Mouse (Mus musculus) kidney, embryonic 16.5 days (tissue): Measurements from ENCODE around the gene Gpbp1l1. TPM values are rescaled to one million over a fixed set of nuclear protein-coding genes. Genes with fewer than 3 reads are reported as not detected.

Experiments used
- ATAC-seq: fragments of 200-750 bp; cut with Nextera tagmentation; 2 replicates; pipeline ENCODE4 v1.8.0; 2017; ENCODE audit warnings: moderate TSS enrichment; ENCODE audit not compliant: low FRiP score, low TSS enrichment
- H3K27ac ChIP-seq: fragments of 300-500 bp; sonication (generic); 2 replicates; pipeline ENCODE4 v1.5.1; 2014; ENCODE audit warnings: low read length
- H3K27me3 ChIP-seq: fragments of 300-500 bp; sonication (generic); 2 replicates; pipeline ENCODE4 v1.6.1; 2014; ENCODE audit warnings: low read length, control low read depth, mixed read lengths; ENCODE audit not compliant: insufficient read depth
- H3K36me3 ChIP-seq: fragments of 300-500 bp; sonication (generic); 2 replicates; pipeline ENCODE4 v1.6.1; 2014; ENCODE audit warnings: low read length, control low read depth, mixed read lengths; ENCODE audit not compliant: insufficient read depth
- H3K4me1 ChIP-seq: fragments of 300-500 bp; sonication (generic); 2 replicates; pipeline ENCODE4 v1.6.1; 2014; ENCODE audit warnings: low read length, control low read depth, mixed read lengths; ENCODE audit not compliant: insufficient read depth
- H3K4me2 ChIP-seq: fragments of 300-500 bp; sonication (generic); replicated peaks from 2 replicates; pipeline ENCODE4 v1.6.1; 2014; ENCODE audit warnings: low read depth, low read length
- H3K4me3 ChIP-seq: fragments of 300-500 bp; sonication (generic); 2 replicates; pipeline ENCODE4 v1.5.1; 2014; ENCODE audit warnings: mild to moderate bottlenecking, low read length
- H3K9ac ChIP-seq: fragments of 300-500 bp; sonication (generic); replicated peaks from 2 replicates; pipeline ENCODE4 v1.6.1; 2014; ENCODE audit warnings: low read length
- H3K9me3 ChIP-seq: fragments of 300-500 bp; sonication (generic); 2 replicates; pipeline ENCODE4 v1.6.1; 2016; ENCODE audit warnings: low read length, control low read depth
- WGBS: fragments of 180-500 bp; shearing (Covaris S2); extraction: QIAGEN DNeasy Blood & Tissue Kit; methylation state at CpG from one replicate; pipeline ENCODE4 v1.1.7; 2014; 5-methylcytosine and 5-hydroxymethylcytosine counted together
- polyA plus RNA-seq: library from polyadenylated mRNA; unstranded; fragments of >200 nt; fragmentation: Nextera tagmentation; extraction: Ambion mirVana; gene quantifications from 2 replicates; pipeline ENCODE4 v1.2.1, GENCODE M21; 2015

The Gpbp1l1 gene
- polyA plus RNA-seq, 1 experiment from 2014 or later: 37.3 TPM

DNA sequence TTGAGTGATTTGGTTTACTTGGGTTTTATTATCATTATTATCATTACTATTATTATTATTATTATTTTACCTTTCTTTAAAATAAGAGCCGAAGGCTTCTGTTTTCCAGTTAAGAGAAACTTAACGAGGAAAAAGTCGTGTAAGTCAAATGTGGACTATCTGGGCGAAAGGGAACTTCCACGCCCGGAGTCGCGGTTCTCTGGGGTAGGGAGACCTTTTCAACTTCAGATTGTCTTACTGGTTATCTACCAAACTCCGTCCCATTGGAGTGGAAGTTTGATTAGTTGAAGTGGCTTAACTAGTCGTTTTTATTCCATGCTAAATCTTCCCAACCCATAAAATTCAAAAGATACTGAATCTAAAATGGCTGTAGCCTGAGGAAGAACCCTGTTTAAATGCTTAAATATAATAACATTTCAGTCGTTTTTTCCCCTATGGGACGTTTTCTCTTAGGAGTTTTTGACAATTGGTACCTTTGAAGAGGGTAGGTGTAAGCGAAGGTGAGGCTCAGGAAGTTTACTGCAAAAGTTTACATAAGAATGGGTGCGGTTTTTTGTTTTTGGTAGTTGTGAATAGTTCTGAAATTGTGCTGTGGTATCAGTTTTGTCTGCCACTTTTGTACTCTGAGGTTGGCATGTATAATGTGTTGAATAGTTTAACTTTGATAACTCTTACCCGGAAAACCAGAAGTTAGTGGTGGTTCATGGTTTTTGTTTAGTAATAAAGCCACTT lies 859 bp downstream of the Gpbp1l1 start:
- peak overlapping the region; percentile 97 for H3K9ac ChIP-seq
- ATAC-seq: no peak
- H3K4me2 ChIP-seq: peak overlapping the region; percentile 73
- peak overlapping the region; percentile 98 for H3K27ac ChIP-seq
- peaks cover 11% of the 10 kb centered on the region; the same call in 1 of the 2 replicates for H3K36me3 ChIP-seq
- WGBS: 4% methylated on average over 15 of the region's 15 CpGs
- no peaks in the 10 kb centered on the region for H3K9me3 ChIP-seq
- H3K4me1 ChIP-seq: peaks cover 14% of the 10 kb centered on the region; the same call in 1 of the 2 replicates
- H3K27me3 ChIP-seq: no peaks in the 10 kb centered on the region
- H3K4me3 ChIP-seq: peak overlapping the region; percentile 89

- Histone ChIP-seq H3K27me3 (no peaks in the 10 kb centered on the region), H3K9me3 (no peaks in the 10 kb centered on the region), H3K4me1 (peaks cover 20% of the 10 kb centered on the region), H3K4me3 (no peak overlapping the region), H3K27ac (no peak overlapping the region), H3K9ac (no peak overlapping the region), H3K36me3 (peaks cover 25% of the 10 kb centered on the region), H3K4me2 (no peak overlapping the region)
- no peak for ATAC-seq
- 81% methylated on average over 8 of the region's 8 CpGs for WGBS
Measured at GRCm38 (mm10) chr4:116595793-116596192, 38.3 kb downstream of the Gpbp1l1 start.

DNA sequence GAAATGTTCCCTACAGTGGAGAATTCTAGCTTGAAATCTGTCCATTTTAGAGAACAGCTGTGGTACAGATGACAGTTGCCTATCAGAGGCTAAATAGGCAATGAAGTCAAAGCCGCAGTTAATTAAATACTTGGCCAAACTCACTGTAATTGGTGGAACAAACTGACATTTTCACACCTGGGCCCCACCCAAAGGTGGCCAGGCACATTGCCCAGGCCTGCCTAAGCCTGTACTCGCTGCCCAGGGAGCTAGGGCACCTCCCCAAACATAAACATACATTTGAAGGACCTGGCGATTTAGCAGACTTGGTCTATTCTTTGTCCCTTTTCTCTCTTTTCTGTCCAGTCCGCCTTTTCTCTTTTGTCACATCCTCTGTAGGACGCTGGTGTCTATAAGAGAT lies 38.9 kb downstream of the Gpbp1l1 start, which contains the start of gene Ccdc17:
Gene Ccdc17, plus strand, starts transcription at position 276 of the 400 bp plus-strand sequence.
- Histone ChIP-seq H3K9ac (peak within 1 kb of the TSS; percentile 72), H3K36me3 (peaks cover 25% of the 10 kb centered on the region), H3K27ac (peak within 1 kb of the TSS; percentile 89), H3K27me3 (no peaks in the 10 kb centered on the region), H3K4me1 (peaks cover 20% of the 10 kb centered on the region), H3K4me3 (peak within 1 kb of the TSS; percentile 68), H3K9me3 (no peaks in the 10 kb centered on the region), H3K4me2 (peak within 1 kb of the TSS; percentile 96)
- WGBS: 24% methylated on average over 5 of the region's 5 CpGs
- no peak for ATAC-seq

GRCm38 (mm10) chr4:116596978-116597881 lies 39.8 kb downstream of the Gpbp1l1 start:
- ATAC-seq: peak; percentile 96
- Histone ChIP-seq H3K9ac (peak overlapping the region; percentile 72), H3K27me3 (no peaks in the 10 kb centered on the region), H3K36me3 (peaks cover 25% of the 10 kb centered on the region), H3K9me3 (no peaks in the 10 kb centered on the region), H3K27ac (peak overlapping the region; percentile 89), H3K4me2 (peak overlapping the region; percentile 96), H3K4me1 (peaks cover 20% of the 10 kb centered on the region), H3K4me3 (peak overlapping the region; percentile 68)
- under 1% methylated on average over 50 of the region's 50 CpGs for WGBS

DNA sequence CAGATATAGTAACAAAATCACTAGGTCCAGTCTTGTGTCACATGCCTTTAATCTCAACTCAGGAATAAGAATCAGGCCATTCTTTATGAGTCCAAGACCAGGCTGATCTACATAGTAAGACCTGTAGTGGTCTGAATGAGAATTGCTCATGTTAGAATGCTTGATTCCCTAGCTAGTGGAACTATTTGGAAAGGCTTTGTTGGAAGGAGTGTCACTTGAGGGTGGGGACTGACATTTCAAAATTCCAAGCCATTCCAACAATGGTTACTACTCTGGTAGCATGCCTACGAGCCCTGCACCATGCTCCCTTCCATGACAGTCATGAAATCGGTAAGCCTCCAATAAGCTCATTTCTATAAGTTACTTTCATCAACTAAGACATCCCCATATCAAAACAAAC lies 55.2 kb downstream of the Gpbp1l1 start:
- ATAC-seq: no peak
- WGBS: 93% methylated on average over 2 of the region's 2 CpGs
- no peaks in the 10 kb centered on the region for H3K9me3 ChIP-seq
- no peak overlapping the region for H3K4me2 ChIP-seq
- no peaks in the 10 kb centered on the region for H3K4me1 ChIP-seq
- peaks cover 44% of the 10 kb centered on the region for H3K36me3 ChIP-seq
- no peaks in the 10 kb centered on the region for H3K27me3 ChIP-seq
- H3K27ac ChIP-seq: no peak overlapping the region
- H3K4me3 ChIP-seq: no peak overlapping the region
- H3K9ac ChIP-seq: no peak overlapping the region

GRCm38 (mm10) chr4:116615237-116615636 lies 57.8 kb downstream of the Gpbp1l1 start:
- H3K4me1 ChIP-seq: no peaks in the 10 kb centered on the region
- 97% methylated on average over 2 of the region's 2 CpGs for WGBS
- H3K27ac ChIP-seq: no peak overlapping the region
- peaks cover 44% of the 10 kb centered on the region for H3K36me3 ChIP-seq
- H3K9ac ChIP-seq: no peak overlapping the region
- no peak overlapping the region for H3K4me2 ChIP-seq
- no peak for ATAC-seq
- H3K27me3 ChIP-seq: no peaks in the 10 kb centered on the region
- no peaks in the 10 kb centered on the region for H3K9me3 ChIP-seq
- H3K4me3 ChIP-seq: no peak overlapping the region

- H3K9me3 ChIP-seq: no peaks in the 10 kb centered on the region
- no peak for ATAC-seq
- WGBS: 93% methylated on average over 4 of the region's 4 CpGs
- H3K9ac ChIP-seq: no peak overlapping the region
- H3K27me3 ChIP-seq: no peaks in the 10 kb centered on the region
- H3K4me2 ChIP-seq: no peak overlapping the region
- no peak overlapping the region for H3K27ac ChIP-seq
- no peak overlapping the region for H3K4me3 ChIP-seq
- peaks cover 12% of the 10 kb centered on the region for H3K36me3 ChIP-seq
- peaks cover 18% of the 10 kb centered on the region for H3K4me1 ChIP-seq
Measured at GRCm38 (mm10) chr4:116624831-116625230, 67.4 kb downstream of the Gpbp1l1 start.

DNA sequence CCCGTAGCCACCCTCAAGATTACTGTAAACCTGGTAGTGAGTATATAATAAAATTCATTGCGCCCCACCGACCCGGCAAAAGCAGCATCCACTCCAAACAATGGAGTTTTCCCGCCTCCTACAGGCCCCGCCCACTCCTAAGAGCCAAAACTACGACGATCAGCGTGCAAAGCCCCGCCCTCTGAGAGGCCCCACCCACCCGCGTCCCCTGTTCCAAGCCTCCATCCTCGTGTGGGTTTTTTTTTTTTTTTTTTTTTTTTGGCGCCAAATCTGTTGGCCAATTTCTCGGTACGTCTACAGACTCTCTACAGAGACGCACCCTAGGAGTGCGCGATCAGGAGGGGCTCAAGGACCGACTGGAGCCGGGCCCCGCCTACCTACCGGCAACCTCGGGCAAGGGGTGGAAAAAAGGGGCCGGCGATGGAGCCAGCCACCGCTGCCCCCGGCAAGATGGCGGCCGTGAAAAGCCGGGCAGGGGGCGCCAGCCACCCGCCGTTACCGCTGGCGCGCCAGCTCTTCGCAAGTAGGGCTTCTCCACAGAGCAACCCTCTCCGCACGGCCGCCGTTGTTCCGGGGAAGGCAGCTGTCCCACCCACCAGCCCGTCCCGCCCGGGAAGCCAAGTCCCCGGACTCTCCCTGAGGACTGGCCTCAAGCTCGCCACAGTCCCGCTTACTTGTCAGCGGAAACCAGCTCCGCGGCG lies 69.3 kb downstream of the Gpbp1l1 start:
- Histone ChIP-seq H3K9me3 (no peaks in the 10 kb centered on the region), H3K27ac (peak overlapping the region; percentile 92), H3K4me2 (peak overlapping the region; percentile 70), H3K4me1 (peaks cover 18% of the 10 kb centered on the region), H3K27me3 (no peaks in the 10 kb centered on the region), H3K36me3 (peaks cover 4% of the 10 kb centered on the region; the same call in 1 of the 2 replicates), H3K9ac (peak overlapping the region; percentile 81), H3K4me3 (peak overlapping the region; percentile 90)
- ATAC-seq: peak; percentile 81
- under 1% methylated on average over 51 of the region's 53 CpGs for WGBS

GRCm38 (mm10) chr4:116627359-116627716 lies 69.9 kb downstream of the Gpbp1l1 start:
- Histone ChIP-seq H3K27me3 (no peaks in the 10 kb centered on the region), H3K9me3 (no peaks in the 10 kb centered on the region), H3K4me3 (peak overlapping the region; percentile 90), H3K27ac (peak overlapping the region; percentile 92), H3K36me3 (0 out of 2 replicates have a peak, but pooled peaks cover 4% of the 10 kb centered on the region), H3K9ac (peak overlapping the region; percentile 81), H3K4me1 (peaks cover 18% of the 10 kb centered on the region), H3K4me2 (peak overlapping the region; percentile 70)
- ATAC-seq: peak; percentile 95
- WGBS: 1% methylated on average over 13 of the region's 13 CpGs
